Mouse (Mus musculus) limb, embryonic 11.5 days (tissue): Measurements from ENCODE around the gene Ptprcap. TPM values are rescaled to one million over a fixed set of nuclear protein-coding genes. Genes with fewer than 3 reads are reported as not detected.

ENCODE experiments used
- ATAC-seq: fragments of 200-750 bp; cut with Nextera tagmentation; 2 replicates; pipeline ENCODE4 v1.8.0; 2017; ENCODE audit warnings: low read depth; ENCODE audit not compliant: insufficient number of reproducible peaks, low FRiP score, low TSS enrichment
- DNase-seq: peaks from one replicate; pipeline ENCODE4 v3.0.0-alpha.2; 2015; ENCODE audit warnings: low spot score
- H3K27ac ChIP-seq: fragments of 300-500 bp; sonication (generic); replicated peaks from 2 replicates; pipeline ENCODE4 v1.5.1; 2014; ENCODE audit warnings: low read depth, mild to moderate bottlenecking, low read length
- H3K27me3 ChIP-seq: fragments of 300-500 bp; sonication (generic); 2 replicates; pipeline ENCODE4 v1.6.1; 2014; ENCODE audit warnings: mild to moderate bottlenecking, low read length, mixed read lengths; ENCODE audit not compliant: control insufficient read depth, insufficient read depth
- H3K36me3 ChIP-seq: fragments of 300-500 bp; sonication (generic); 2 replicates; pipeline ENCODE4 v1.6.1; 2014; ENCODE audit warnings: mild to moderate bottlenecking, low read length, moderate library complexity, mixed read lengths; ENCODE audit not compliant: control insufficient read depth, insufficient read depth
- H3K4me1 ChIP-seq: fragments of 300-500 bp; sonication (generic); 2 replicates; pipeline ENCODE4 v1.6.1; 2014; ENCODE audit warnings: low read length, mixed read lengths; ENCODE audit not compliant: control insufficient read depth, insufficient read depth
- H3K4me2 ChIP-seq: fragments of 300-500 bp; sonication (generic); 2 replicates; pipeline ENCODE4 v1.6.1; 2014; ENCODE audit warnings: low read depth, mild to moderate bottlenecking, moderate library complexity; ENCODE audit not compliant: severe bottlenecking
- H3K4me3 ChIP-seq: fragments of 300-500 bp; sonication (generic); 2 replicates; pipeline ENCODE4 v1.5.1; 2014; ENCODE audit warnings: low read depth, low read length
- H3K9ac ChIP-seq: fragments of 300-500 bp; sonication (generic); 2 replicates; pipeline ENCODE4 v1.6.1; 2014; ENCODE audit warnings: mild to moderate bottlenecking, low read length
- H3K9me3 ChIP-seq: fragments of 300-500 bp; sonication (generic); 2 replicates; pipeline ENCODE4 v1.6.1; 2016; ENCODE audit warnings: low read length; ENCODE audit not compliant: control insufficient read depth
- WGBS: fragments of 180-500 bp; shearing (Covaris S2); extraction: QIAGEN DNeasy Blood & Tissue Kit; methylation state at CpG from one replicate; pipeline ENCODE4 v1.1.7; 2014; 5-methylcytosine and 5-hydroxymethylcytosine counted together
- polyA plus RNA-seq: library from polyadenylated mRNA; unstranded; fragments of >200 nt; fragmentation: Nextera tagmentation; extraction: Ambion mirVana; gene quantifications from 2 replicates; pipeline ENCODE4 v1.2.1, GENCODE M21; 2014

Ptprcap gene
- polyA plus RNA-seq, 1 experiment from 2014 or later, result 1.5 TPM

DNA sequence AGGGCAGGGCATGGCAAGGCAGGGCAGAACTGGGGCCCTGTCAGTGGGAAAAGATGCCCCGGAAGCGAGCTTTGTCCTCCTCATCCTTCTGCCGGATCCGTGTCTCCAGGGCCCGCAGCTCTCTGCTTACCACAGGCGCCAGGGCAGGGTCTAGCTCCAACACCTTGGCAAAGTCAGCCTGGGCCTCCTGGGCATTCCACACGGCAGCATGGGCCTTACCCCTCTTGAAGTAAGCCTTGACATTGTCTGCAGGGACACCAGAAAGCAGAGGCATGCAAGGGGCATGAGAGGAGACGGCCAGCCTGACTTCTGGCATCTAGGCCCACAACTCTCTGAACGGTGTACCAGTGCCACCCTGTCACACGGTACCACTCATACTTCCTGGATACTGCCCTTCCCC is 38.9 kb upstream of the Ptprcap start:
- no peak overlapping the region for H3K27ac ChIP-seq
- no peak overlapping the region for H3K4me3 ChIP-seq
- no peaks in the 10 kb centered on the region for H3K27me3 ChIP-seq
- no peaks in the 10 kb centered on the region for H3K9me3 ChIP-seq
- no peak overlapping the region for H3K9ac ChIP-seq
- DNase-seq, result no peak
- ATAC-seq, result no peak
- no peak overlapping the region for H3K4me2 ChIP-seq
- H3K4me1 ChIP-seq, result peaks cover 12% of the 10 kb centered on the region
- H3K36me3 ChIP-seq, result peaks cover 17% of the 10 kb centered on the region; the same call in 1 of the 2 replicates
- WGBS, result 86% methylated on average over 10 of the region's 10 CpGs

DNA sequence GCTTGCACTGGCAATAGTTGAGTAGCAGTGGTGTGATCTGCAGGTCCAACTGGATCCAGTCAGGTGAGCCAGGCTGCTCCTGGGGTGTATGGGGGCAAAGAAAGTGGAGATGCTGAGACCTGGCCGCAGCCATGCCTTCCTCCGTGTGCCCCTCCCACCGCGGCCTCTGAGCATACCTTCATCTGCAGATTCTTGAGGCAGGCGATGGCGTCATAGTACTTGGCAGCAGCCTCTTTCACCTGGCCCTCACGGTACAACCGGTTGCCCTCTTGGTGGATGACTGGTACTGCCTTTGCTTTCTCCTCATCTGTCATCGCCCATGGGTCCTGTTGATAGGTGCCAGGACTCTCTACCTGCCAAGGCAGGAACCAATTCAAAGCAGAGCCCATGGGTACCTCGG is 38.3 kb upstream of the Ptprcap start:
- no peaks in the 10 kb centered on the region for H3K9me3 ChIP-seq
- no peak overlapping the region for H3K4me2 ChIP-seq
- ATAC-seq (no peak), DNase-seq (no peak)
- H3K27me3 ChIP-seq, result no peaks in the 10 kb centered on the region
- no peak overlapping the region for H3K9ac ChIP-seq
- no peak overlapping the region for H3K4me3 ChIP-seq
- 92% methylated on average over 10 of the region's 10 CpGs for WGBS
- peaks cover 17% of the 10 kb centered on the region; the same call in 1 of the 2 replicates for H3K36me3 ChIP-seq
- H3K4me1 ChIP-seq, result peaks cover 12% of the 10 kb centered on the region
- H3K27ac ChIP-seq, result no peak overlapping the region

DNA sequence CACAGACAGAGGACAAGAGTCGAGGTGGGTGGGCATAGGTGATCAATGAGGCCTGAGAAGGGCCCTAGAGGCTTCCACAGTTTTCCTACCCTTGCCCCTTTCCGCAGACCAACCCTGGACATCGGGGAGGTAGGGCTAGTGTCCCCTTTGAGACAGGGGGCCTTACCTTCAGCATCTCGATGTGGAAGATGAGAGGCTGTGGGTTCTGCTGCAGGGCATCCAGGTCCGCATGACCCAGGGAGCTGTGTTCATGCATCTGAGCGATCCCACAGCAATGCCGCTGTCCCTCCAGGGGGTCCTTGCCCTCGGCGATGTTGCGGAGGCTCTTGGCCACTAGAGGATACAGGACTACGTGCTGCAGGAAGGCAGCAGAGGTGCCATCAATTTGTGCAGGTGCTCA is 37.6 kb upstream of the Ptprcap start:
- H3K4me1 ChIP-seq, result peaks cover 15% of the 10 kb centered on the region
- H3K4me2 ChIP-seq, result no peak overlapping the region
- H3K27ac ChIP-seq, result no peak overlapping the region
- WGBS, result 89% methylated on average over 11 of the region's 11 CpGs
- peaks cover 17% of the 10 kb centered on the region; the same call in 1 of the 2 replicates for H3K36me3 ChIP-seq
- no peak overlapping the region for H3K9ac ChIP-seq
- H3K9me3 ChIP-seq, result no peaks in the 10 kb centered on the region
- ATAC-seq (no peak), DNase-seq (no peak)
- no peaks in the 10 kb centered on the region for H3K27me3 ChIP-seq
- no peak overlapping the region for H3K4me3 ChIP-seq

DNA sequence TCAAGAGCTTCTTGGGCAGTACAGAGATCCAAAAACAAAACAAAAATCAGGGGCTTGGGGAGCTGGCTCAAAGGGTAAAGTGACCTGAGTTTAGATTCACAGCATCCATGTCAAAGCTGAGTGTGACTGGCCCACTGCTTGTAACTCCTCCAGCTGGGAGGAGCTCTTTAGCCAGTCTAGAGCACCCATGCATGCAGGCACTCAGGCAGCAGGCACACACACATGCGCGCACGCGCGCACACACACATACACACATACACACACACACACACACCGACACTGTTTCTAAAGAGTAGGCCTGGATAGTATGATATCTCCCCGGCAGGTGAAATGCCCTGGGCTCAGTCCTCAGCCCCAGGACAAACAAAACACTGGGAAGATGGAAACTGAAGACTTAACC is 36.4 kb upstream of the Ptprcap start:
- 98% methylated on average over 7 of the region's 7 CpGs for WGBS
- H3K36me3 ChIP-seq, result peaks cover 17% of the 10 kb centered on the region; the same call in 1 of the 2 replicates
- no peak overlapping the region for H3K4me2 ChIP-seq
- H3K4me3 ChIP-seq, result no peak overlapping the region
- H3K27ac ChIP-seq, result no peak overlapping the region
- ATAC-seq (no peak), DNase-seq (no peak)
- peaks cover 17% of the 10 kb centered on the region for H3K4me1 ChIP-seq
- no peaks in the 10 kb centered on the region for H3K27me3 ChIP-seq
- H3K9ac ChIP-seq, result no peak overlapping the region
- H3K9me3 ChIP-seq, result no peaks in the 10 kb centered on the region

GRCm38 (mm10) chr19:4118350-4118749 is 35.1 kb upstream of the Ptprcap start:
- Histone ChIP-seq H3K36me3 (peaks cover 11% of the 10 kb centered on the region; the same call in 1 of the 2 replicates), H3K9me3 (no peaks in the 10 kb centered on the region), H3K27ac (no peak overlapping the region), H3K4me3 (no peak overlapping the region), H3K4me1 (peaks cover 15% of the 10 kb centered on the region), H3K27me3 (no peaks in the 10 kb centered on the region), H3K4me2 (no peak overlapping the region), H3K9ac (no peak overlapping the region)
- no peak for DNase-seq
- WGBS, result 93% methylated on average over 2 of the region's 2 CpGs
- ATAC-seq, result no peak

- H3K4me3 ChIP-seq, result no peak overlapping the region
Observed at GRCm38 (mm10) chr19:4119716-4120487, 33.5 kb upstream of the Ptprcap start.

GRCm38 (mm10) chr19:4120496-4120895 is 32.9 kb upstream of the Ptprcap start:
- H3K9me3 ChIP-seq, result no peaks in the 10 kb centered on the region
- H3K4me1 ChIP-seq, result 0 out of 2 replicates have a peak, but pooled peaks cover 8% of the 10 kb centered on the region
- no peak for ATAC-seq
- H3K27ac ChIP-seq, result no peak overlapping the region
- 96% methylated on average over 2 of the region's 2 CpGs for WGBS
- H3K36me3 ChIP-seq, result 0 out of 2 replicates have a peak, but pooled peaks cover 2% of the 10 kb centered on the region
- H3K4me3 ChIP-seq, result no peak overlapping the region
- no peak overlapping the region for H3K9ac ChIP-seq
- H3K4me2 ChIP-seq, result peak overlapping the region; percentile 43
- no peaks in the 10 kb centered on the region for H3K27me3 ChIP-seq
- no peak for DNase-seq

More at GRCm38 (mm10) chr19:4119716-4120487, 33.5 kb upstream of the Ptprcap start:
- Histone ChIP-seq H3K4me2 (no peak overlapping the region), H3K4me1 (0 out of 2 replicates have a peak, but pooled peaks cover 8% of the 10 kb centered on the region), H3K27ac (no peak overlapping the region), H3K9me3 (no peaks in the 10 kb centered on the region), H3K27me3 (no peaks in the 10 kb centered on the region), H3K9ac (no peak overlapping the region), H3K36me3 (peaks cover 5% of the 10 kb centered on the region; the same call in 1 of the 2 replicates)
- DNase-seq, result no peak
- 94% methylated on average over 6 of the region's 6 CpGs for WGBS
- no peak for ATAC-seq

DNA sequence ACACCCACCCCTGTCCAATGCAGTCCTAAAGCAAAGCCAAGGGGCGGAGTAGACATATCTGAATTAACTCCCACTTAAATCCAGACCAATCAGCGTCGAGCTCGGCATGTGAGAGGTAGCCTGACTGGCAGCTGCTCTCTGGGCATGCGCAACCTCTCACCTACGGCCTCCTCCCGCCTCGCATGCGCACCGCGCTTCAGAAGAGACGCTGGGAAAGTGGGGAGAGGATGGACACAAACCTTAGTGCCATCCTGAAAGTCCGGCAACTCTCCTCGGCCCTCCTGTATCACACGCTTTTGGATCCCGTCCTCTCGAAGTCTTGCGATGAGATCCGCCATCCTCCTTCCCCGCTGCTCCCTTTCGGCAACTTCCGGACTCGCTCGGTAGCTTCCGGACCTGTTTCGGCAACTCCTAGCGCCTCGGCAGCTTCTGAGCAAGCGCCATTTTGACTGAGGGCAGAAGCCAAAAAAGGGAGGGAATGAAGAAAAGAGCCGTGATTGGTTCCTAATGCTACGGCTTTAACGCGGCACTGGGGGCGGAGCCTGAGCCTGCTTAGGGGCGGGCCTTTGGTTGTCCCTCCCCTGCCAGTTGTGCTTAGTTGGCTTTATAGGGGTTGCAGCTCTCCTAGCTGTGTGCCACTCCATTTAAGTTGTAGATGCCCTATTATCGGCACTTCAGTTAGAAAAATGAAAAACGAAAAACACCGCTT is 32.2 kb upstream of the Ptprcap start:
- peak overlapping the region; percentile 36 for H3K4me3 ChIP-seq
- 3% methylated on average over 38 of the region's 38 CpGs for WGBS
- peak; percentile 81 for ATAC-seq

More for the DNA sequence above, 32.2 kb upstream of the Ptprcap start:
- peak overlapping the region; percentile 69 for H3K9ac ChIP-seq
- peak overlapping the region; percentile 43 for H3K4me2 ChIP-seq
- H3K36me3 ChIP-seq, result 0 out of 2 replicates have a peak, but pooled peaks cover 2% of the 10 kb centered on the region
- no peaks in the 10 kb centered on the region for H3K9me3 ChIP-seq
- H3K4me1 ChIP-seq, result 0 out of 2 replicates have a peak, but pooled peaks cover 8% of the 10 kb centered on the region
- peak; percentile 98 for DNase-seq
- no peaks in the 10 kb centered on the region for H3K27me3 ChIP-seq
- peak overlapping the region; percentile 49 for H3K27ac ChIP-seq
